Mouse (Mus musculus): ENCODE measurements at regions not wholly inside any gene's neighbourhood (a gene's known extent, or its start where the extent isn't known, plus 50 kb on each side); places are given as distances from the start of the nearest gene placed in this dataset.
A peak's percentile ranks its signal among the peaks of the same experiment; 100 is the strongest.

- DNase-seq (ENCODE audit: low spot score in 2 of 2), result no peak
Measured at GRCm38 (mm10) chr4:125354742-125355141, 135.8 kb upstream of the Grik3 start.

GRCm38 (mm10) chr4:125350056-125350455 is 140.4 kb upstream of the Grik3 start:
- DNase-seq (ENCODE audit: low spot score in 2 of 2), result no peak

GRCm38 (mm10) chr4:125339056-125339455 is 151.4 kb upstream of the Grik3 start:
- DNase-seq (ENCODE audit: low spot score in 2 of 2), result no peak

GRCm38 (mm10) chr4:125328806-125329205 is 161.7 kb upstream of the Grik3 start:
- DNase-seq (ENCODE audit: low spot score in 2 of 2), result no peak

GRCm38 (mm10) chr4:125324495-125324894 is 166.0 kb upstream of the Grik3 start:
- no peak for DNase-seq (ENCODE audit: low spot score in 2 of 2)

GRCm38 (mm10) chr4:125319343-125319742 is 171.2 kb upstream of the Grik3 start:
- DNase-seq (ENCODE audit: low spot score in 2 of 2), result no peak

GRCm38 (mm10) chr4:125318293-125318692 is 172.2 kb upstream of the Grik3 start:
- DNase-seq (ENCODE audit: low spot score in 2 of 2), result no peak

- no peak for DNase-seq (ENCODE audit: low spot score in 2 of 2)
Measured at GRCm38 (mm10) chr4:125316876-125317275, 173.6 kb upstream of the Grik3 start.

- peak; percentile 42 to 68 for DNase-seq (ENCODE audit: low spot score in 2 of 2)
Measured at GRCm38 (mm10) chr4:125315818-125316217, 174.7 kb upstream of the Grik3 start.

GRCm38 (mm10) chr4:125313892-125314291 is 176.6 kb upstream of the Grik3 start:
- no peak for DNase-seq (ENCODE audit: low spot score in 2 of 2)

GRCm38 (mm10) chr4:125313252-125313651 is 177.2 kb upstream of the Grik3 start:
- no peak for DNase-seq (ENCODE audit: low spot score in 2 of 2)

GRCm38 (mm10) chr4:125308171-125308570 is 180.5 kb upstream of the Zc3h12a start:
- no peak for DNase-seq (ENCODE audit: low spot score in 2 of 2)

GRCm38 (mm10) chr4:125305766-125306165 is 178.1 kb upstream of the Zc3h12a start:
- no peak for DNase-seq (ENCODE audit: low spot score in 2 of 2)

- no peak for DNase-seq (ENCODE audit: low spot score in 2 of 2)
Measured at GRCm38 (mm10) chr4:125302660-125303059, 175.0 kb upstream of the Zc3h12a start.

- DNase-seq (ENCODE audit: low spot score in 2 of 2), result no peak
Measured at GRCm38 (mm10) chr4:125300503-125301457, 173.1 kb upstream of the Zc3h12a start.

GRCm38 (mm10) chr4:125290761-125291160 is 163.1 kb upstream of the Zc3h12a start:
- DNase-seq (ENCODE audit: low spot score in 2 of 2), result no peak

GRCm38 (mm10) chr4:125289709-125290108 is 162.1 kb upstream of the Zc3h12a start:
- DNase-seq (ENCODE audit: low spot score in 2 of 2), result no peak

GRCm38 (mm10) chr4:125289031-125289449 is 161.4 kb upstream of the Zc3h12a start:
- DNase-seq (ENCODE audit: low spot score in 2 of 2), result peak; percentile 15 to 38

GRCm38 (mm10) chr4:125282974-125283319 is 155.3 kb upstream of the Zc3h12a start:
- no peak for DNase-seq (ENCODE audit: low spot score in 2 of 2)

- peak; percentile 74 to 87 for DNase-seq (ENCODE audit: low spot score in 2 of 2)
Measured at GRCm38 (mm10) chr4:125282154-125282973, 154.7 kb upstream of the Zc3h12a start.

GRCm38 (mm10) chr4:125279165-125279564 is 151.5 kb upstream of the Zc3h12a start:
- DNase-seq (ENCODE audit: low spot score in 2 of 2), result no peak

GRCm38 (mm10) chr4:125276861-125277260 is 149.2 kb upstream of the Zc3h12a start:
- DNase-seq (ENCODE audit: low spot score in 2 of 2), result no peak

Measured in layer of hippocampus, adult 18-20 months (tissue).